Mouse (Mus musculus) G1E-ER4 (cell line): ENCODE measurements around the gene Macrod2. TPM values are rescaled to one million over a fixed set of nuclear protein-coding genes. Genes with fewer than 3 reads are reported as not detected.

ENCODE experiments used
- GATA1 ChIP-seq: IDR thresholded peaks from one replicate; pipeline ENCODE4 v1.8.0; 2012; ENCODE audit warnings: low read length, inconsistent platforms
- polyA plus RNA-seq: library from polyadenylated mRNA; stranded (reverse); fragments of >175 nt; gene quantifications from 2 replicates; pipeline ENCODE4 v1.2.3, GENCODE M21; 2012

The Macrod2 gene
- polyA plus RNA-seq, 1 experiment, result not detected

GRCm38 (mm10) chr2:141286110-141286747, 891.1 kb downstream of the Macrod2 start:
- TF ChIP-seq GATA1, result no peak

GRCm38 (mm10) chr2:141288494-141288893, 893.4 kb downstream of the Macrod2 start:
- TF ChIP-seq GATA1, result no peak

GRCm38 (mm10) chr2:141289059-141289713, 894.1 kb downstream of the Macrod2 start:
- TF ChIP-seq GATA1, result no peak

- no peak for TF ChIP-seq GATA1
Measured at GRCm38 (mm10) chr2:141292847-141293246, 897.7 kb downstream of the Macrod2 start.

GRCm38 (mm10) chr2:141299168-141299567, 904.1 kb downstream of the Macrod2 start:
- TF ChIP-seq GATA1, result no peak

- no peak for TF ChIP-seq GATA1
Measured at GRCm38 (mm10) chr2:141301030-141301429, 905.9 kb downstream of the Macrod2 start.

- TF ChIP-seq GATA1, result no peak
Measured at GRCm38 (mm10) chr2:141308406-141308805, 913.3 kb downstream of the Macrod2 start.

GRCm38 (mm10) chr2:141312136-141312948, 917.2 kb downstream of the Macrod2 start:
- no peak for TF ChIP-seq GATA1

GRCm38 (mm10) chr2:141315349-141315748, 920.2 kb downstream of the Macrod2 start:
- no peak for TF ChIP-seq GATA1

- no peak for TF ChIP-seq GATA1
Measured at GRCm38 (mm10) chr2:141323956-141324460, 928.9 kb downstream of the Macrod2 start.

GRCm38 (mm10) chr2:141327296-141327695, 932.2 kb downstream of the Macrod2 start:
- no peak for TF ChIP-seq GATA1

GRCm38 (mm10) chr2:141337708-141338107, 942.6 kb downstream of the Macrod2 start:
- no peak for TF ChIP-seq GATA1

GRCm38 (mm10) chr2:141343988-141344535, 949.0 kb downstream of the Macrod2 start:
- TF ChIP-seq GATA1, result no peak

- TF ChIP-seq GATA1, result no peak
Measured at GRCm38 (mm10) chr2:141352623-141353022, 957.5 kb downstream of the Macrod2 start.

GRCm38 (mm10) chr2:141388632-141389031, 993.5 kb downstream of the Macrod2 start:
- no peak for TF ChIP-seq GATA1

- no peak for TF ChIP-seq GATA1
Measured at GRCm38 (mm10) chr2:141391229-141391628, 996.1 kb downstream of the Macrod2 start.
